Mouse (Mus musculus) neural tube, embryonic 13.5 days (tissue): ENCODE measurements around the gene 1700113H08Rik. TPM values are rescaled to one million over a fixed set of nuclear protein-coding genes. Genes with fewer than 3 reads are reported as not detected.

ENCODE experiments used
- ATAC-seq: fragments of 200-750 bp; cut with Nextera tagmentation; 2 replicates; pipeline ENCODE4 v1.8.0; 2017; ENCODE audit warnings: low read depth, mild to moderate bottlenecking, moderate TSS enrichment, moderate library complexity
- H3K27ac ChIP-seq: fragments of 300-500 bp; sonication (generic); replicated peaks from 2 replicates; pipeline ENCODE4 v1.5.1; 2015; ENCODE audit warnings: moderate library complexity, mild to moderate bottlenecking, inconsistent platforms
- H3K27me3 ChIP-seq: fragments of 300-500 bp; sonication (generic); 2 replicates; pipeline ENCODE4 v1.6.1; 2015; ENCODE audit warnings: mild to moderate bottlenecking, inconsistent platforms
- H3K36me3 ChIP-seq: fragments of 300-500 bp; sonication (generic); 2 replicates; pipeline ENCODE4 v1.6.1; 2015; ENCODE audit warnings: mild to moderate bottlenecking, inconsistent platforms
- H3K4me1 ChIP-seq: fragments of 300-500 bp; sonication (generic); replicated peaks from 2 replicates; pipeline ENCODE4 v1.6.1; 2015; ENCODE audit warnings: inconsistent platforms
- H3K4me2 ChIP-seq: fragments of 300-500 bp; sonication (generic); 2 replicates; pipeline ENCODE4 v1.6.1; 2015; ENCODE audit warnings: inconsistent platforms, mild to moderate bottlenecking, moderate library complexity
- H3K4me3 ChIP-seq: fragments of 300-500 bp; sonication (generic); 2 replicates; pipeline ENCODE4 v1.5.1; 2015; ENCODE audit warnings: mild to moderate bottlenecking, inconsistent platforms
- H3K9ac ChIP-seq: fragments of 300-500 bp; sonication (generic); 2 replicates; pipeline ENCODE4 v1.6.1; 2015; ENCODE audit warnings: moderate library complexity, mild to moderate bottlenecking, inconsistent platforms
- H3K9me3 ChIP-seq: fragments of 300-500 bp; sonication (generic); 2 replicates; pipeline ENCODE4 v1.6.1; 2016; ENCODE audit warnings: inconsistent platforms
- WGBS: fragments of 180-500 bp; shearing (Covaris S2); methylation state at CpG from one replicate; pipeline ENCODE4 v1.1.7; 2015; 5-methylcytosine and 5-hydroxymethylcytosine counted together
- polyA plus RNA-seq: library from polyadenylated mRNA; unstranded; fragments of >200 nt; fragmentation: Nextera tagmentation; extraction: Ambion mirVana; gene quantifications from 2 replicates; pipeline ENCODE4 v1.2.1, GENCODE M21; 2015

Gene 1700113H08Rik
- polyA plus RNA-seq, 1 experiment from 2014 or later, result 0.27 TPM

DNA sequence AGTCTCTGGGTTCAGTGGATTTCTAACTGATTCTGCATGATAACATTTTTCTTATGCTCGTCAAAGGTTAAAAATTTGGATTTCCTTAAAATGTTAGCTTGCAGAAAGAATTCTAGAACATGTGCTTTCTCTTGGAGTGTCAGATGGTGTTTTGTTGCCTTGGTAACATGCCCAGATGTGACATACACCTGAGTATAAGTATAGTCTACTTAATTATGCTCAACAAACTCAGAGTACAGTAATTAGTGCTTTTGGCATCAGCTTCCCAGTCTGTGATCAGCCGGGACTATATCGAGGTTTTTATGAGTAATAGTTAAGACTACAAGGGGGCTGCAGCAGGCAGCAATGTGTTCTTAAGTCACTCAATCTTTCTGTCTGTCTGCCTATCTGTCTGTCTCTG lies 53.1 kb downstream of the 1700113H08Rik start:
- Histone ChIP-seq H3K27me3 (no peaks in the 10 kb centered on the region; the same call in none of the 2 replicates), H3K4me2 (no peak overlapping the region), H3K9ac (no peak overlapping the region), H3K9me3 (no peaks in the 10 kb centered on the region), H3K36me3 (no peaks in the 10 kb centered on the region), H3K4me1 (no peaks in the 10 kb centered on the region), H3K4me3 (no peak overlapping the region), H3K27ac (no peak overlapping the region)
- ATAC-seq, result no peak
- WGBS, result 92% methylated on average over 3 of the region's 3 CpGs

DNA sequence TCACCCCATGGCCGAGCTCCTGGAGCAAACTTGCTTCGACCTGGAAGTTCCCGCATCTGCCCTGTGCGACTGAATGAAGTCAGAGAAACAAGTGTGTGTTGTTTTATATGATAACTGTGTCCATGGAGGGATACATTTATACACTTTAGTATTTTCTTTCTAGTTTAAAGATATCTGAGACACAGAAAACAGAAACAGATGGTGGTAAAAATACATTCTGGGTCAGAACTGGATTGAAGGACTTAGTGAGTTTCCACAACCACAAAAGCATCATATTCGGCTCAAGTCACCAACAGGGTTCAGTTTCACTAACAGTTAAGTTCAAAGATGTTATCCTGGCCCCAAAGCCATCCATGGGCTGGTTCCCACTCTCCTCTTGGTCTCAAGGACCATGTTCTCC lies 67.2 kb downstream of the 1700113H08Rik start:
- no peaks in the 10 kb centered on the region for H3K27me3 ChIP-seq
- 92% methylated on average over 5 of the region's 5 CpGs for WGBS
- H3K36me3 ChIP-seq, result no peaks in the 10 kb centered on the region
- no peaks in the 10 kb centered on the region for H3K4me1 ChIP-seq
- no peak for ATAC-seq
- no peak overlapping the region for H3K4me3 ChIP-seq
- H3K9ac ChIP-seq, result no peak overlapping the region
- H3K9me3 ChIP-seq, result no peaks in the 10 kb centered on the region
- H3K4me2 ChIP-seq, result no peak overlapping the region
- no peak overlapping the region for H3K27ac ChIP-seq

- Histone ChIP-seq H3K27me3 (no peaks in the 10 kb centered on the region), H3K27ac (no peak overlapping the region), H3K36me3 (no peaks in the 10 kb centered on the region), H3K4me3 (no peak overlapping the region), H3K4me2 (no peak overlapping the region), H3K9me3 (no peaks in the 10 kb centered on the region), H3K9ac (no peak overlapping the region), H3K4me1 (no peaks in the 10 kb centered on the region)
- ATAC-seq, result no peak
- 84% methylated on average over 12 of the region's 12 CpGs for WGBS
Observed at GRCm38 (mm10) chr10:87126186-87126824, 68.5 kb downstream of the 1700113H08Rik start.

- H3K4me1 ChIP-seq, result no peaks in the 10 kb centered on the region
- ATAC-seq, result no peak
Observed at GRCm38 (mm10) chr10:87151050-87151449, 93.2 kb downstream of the 1700113H08Rik start.

GRCm38 (mm10) chr10:87153731-87154505 lies 96.1 kb downstream of the 1700113H08Rik start:
- H3K4me1 ChIP-seq, result no peaks in the 10 kb centered on the region
- 79% methylated on average over 14 of the region's 14 CpGs for WGBS
- ATAC-seq, result no peak
- H3K4me3 ChIP-seq, result no peak overlapping the region
- no peak overlapping the region for H3K4me2 ChIP-seq
- no peaks in the 10 kb centered on the region for H3K36me3 ChIP-seq
- H3K9me3 ChIP-seq, result no peaks in the 10 kb centered on the region
- no peak overlapping the region for H3K27ac ChIP-seq
- no peaks in the 10 kb centered on the region for H3K27me3 ChIP-seq
- no peak overlapping the region for H3K9ac ChIP-seq

More at GRCm38 (mm10) chr10:87151050-87151449, 93.2 kb downstream of the 1700113H08Rik start:
- Histone ChIP-seq H3K9ac (no peak overlapping the region), H3K4me2 (no peak overlapping the region), H3K9me3 (no peaks in the 10 kb centered on the region), H3K27me3 (no peaks in the 10 kb centered on the region), H3K27ac (no peak overlapping the region), H3K36me3 (no peaks in the 10 kb centered on the region), H3K4me3 (no peak overlapping the region)
- 97% methylated on average over 6 of the region's 6 CpGs for WGBS

DNA sequence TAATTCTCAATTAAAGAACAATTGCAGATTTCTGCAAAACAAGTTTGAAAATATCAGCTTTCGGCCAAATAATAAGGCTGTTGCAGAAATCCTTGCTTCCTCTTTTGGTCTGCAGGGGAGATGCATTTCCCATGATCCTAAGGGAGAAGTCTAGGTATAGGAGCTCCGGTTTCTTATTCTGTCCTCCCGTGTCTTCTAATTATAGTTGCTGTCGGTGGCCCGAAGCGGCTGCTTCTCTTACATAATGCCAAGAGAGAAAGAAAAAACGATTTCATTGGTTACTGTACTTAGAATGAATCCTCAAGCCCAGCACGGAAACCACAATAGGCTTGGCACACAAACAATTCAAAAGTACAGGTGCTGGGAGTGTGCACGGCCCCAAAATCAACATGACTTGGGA lies 101.9 kb downstream of the 1700113H08Rik start:
- no peak overlapping the region for H3K4me2 ChIP-seq
- H3K27ac ChIP-seq, result no peak overlapping the region
- no peak overlapping the region for H3K9ac ChIP-seq
- no peaks in the 10 kb centered on the region for H3K27me3 ChIP-seq
- no peaks in the 10 kb centered on the region for H3K9me3 ChIP-seq
- no peaks in the 10 kb centered on the region for H3K4me1 ChIP-seq
- no peaks in the 10 kb centered on the region for H3K36me3 ChIP-seq
- 84% methylated on average over 9 of the region's 9 CpGs for WGBS
- no peak overlapping the region for H3K4me3 ChIP-seq
- no peak for ATAC-seq

GRCm38 (mm10) chr10:87196123-87196756 lies 138.4 kb downstream of the 1700113H08Rik start:
- Histone ChIP-seq H3K36me3 (no peaks in the 10 kb centered on the region), H3K9me3 (no peaks in the 10 kb centered on the region), H3K4me1 (no peaks in the 10 kb centered on the region), H3K9ac (no peak overlapping the region), H3K27ac (no peak overlapping the region), H3K4me3 (no peak overlapping the region), H3K27me3 (no peaks in the 10 kb centered on the region), H3K4me2 (no peak overlapping the region)
- no peak for ATAC-seq
- WGBS, result 62% methylated on average over 7 of the region's 7 CpGs

- no peak for ATAC-seq
- Histone ChIP-seq H3K4me1 (no peaks in the 10 kb centered on the region), H3K9ac (no peak overlapping the region), H3K4me3 (no peak overlapping the region), H3K27me3 (no peaks in the 10 kb centered on the region), H3K9me3 (no peaks in the 10 kb centered on the region), H3K36me3 (no peaks in the 10 kb centered on the region), H3K27ac (no peak overlapping the region), H3K4me2 (no peak overlapping the region)
- 92% methylated on average over 2 of the region's 2 CpGs for WGBS
Observed at GRCm38 (mm10) chr10:87198720-87199119, 140.9 kb downstream of the 1700113H08Rik start.

GRCm38 (mm10) chr10:87209466-87209865 lies 151.6 kb downstream of the 1700113H08Rik start:
- 90% methylated on average over 1 of the region's 1 CpGs for WGBS
- no peaks in the 10 kb centered on the region for H3K27me3 ChIP-seq
- no peak overlapping the region for H3K4me2 ChIP-seq
- no peak overlapping the region for H3K4me3 ChIP-seq
- ATAC-seq, result no peak
- no peak overlapping the region for H3K9ac ChIP-seq
- no peaks in the 10 kb centered on the region for H3K4me1 ChIP-seq
- H3K36me3 ChIP-seq, result no peaks in the 10 kb centered on the region
- no peaks in the 10 kb centered on the region for H3K9me3 ChIP-seq
- H3K27ac ChIP-seq, result no peak overlapping the region

DNA sequence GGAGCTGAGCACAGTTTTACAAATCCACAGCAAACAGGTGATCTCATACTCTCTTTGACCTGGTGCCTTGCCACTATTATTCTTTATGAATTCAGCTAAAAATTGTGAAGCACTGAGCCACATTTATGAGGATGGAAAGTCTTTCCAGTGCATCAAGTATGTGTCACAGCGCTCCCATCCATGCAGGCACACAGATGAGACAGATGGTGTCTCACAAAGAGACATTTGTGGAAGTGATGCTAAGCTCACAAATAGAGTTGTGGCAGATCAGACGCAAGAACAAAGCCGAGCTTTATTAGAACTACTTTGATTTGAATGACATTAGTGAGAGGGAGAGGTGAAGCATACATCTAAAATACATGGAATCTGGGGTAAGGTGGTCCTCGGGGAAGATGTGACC lies 153.2 kb downstream of the 1700113H08Rik start:
- Histone ChIP-seq H3K9ac (no peak overlapping the region), H3K4me2 (no peak overlapping the region), H3K27me3 (no peaks in the 10 kb centered on the region), H3K4me1 (no peaks in the 10 kb centered on the region), H3K9me3 (no peaks in the 10 kb centered on the region), H3K4me3 (no peak overlapping the region), H3K27ac (no peak overlapping the region), H3K36me3 (no peaks in the 10 kb centered on the region)
- WGBS, result 74% methylated on average over 4 of the region's 4 CpGs
- no peak for ATAC-seq

GRCm38 (mm10) chr10:87212854-87213253 lies 155.0 kb downstream of the 1700113H08Rik start:
- Histone ChIP-seq H3K4me3 (no peak overlapping the region), H3K36me3 (no peaks in the 10 kb centered on the region), H3K27ac (no peak overlapping the region), H3K9ac (no peak overlapping the region), H3K4me2 (no peak overlapping the region), H3K27me3 (no peaks in the 10 kb centered on the region), H3K9me3 (no peaks in the 10 kb centered on the region), H3K4me1 (no peaks in the 10 kb centered on the region)
- 83% methylated on average over 2 of the region's 2 CpGs for WGBS
- ATAC-seq, result no peak

- Histone ChIP-seq H3K4me2 (peak overlapping the region; percentile 49), H3K27me3 (no peaks in the 10 kb centered on the region), H3K9ac (peak overlapping the region; percentile 49), H3K36me3 (no peaks in the 10 kb centered on the region), H3K4me1 (peaks cover 14% of the 10 kb centered on the region), H3K4me3 (peak overlapping the region; percentile 22), H3K27ac (no peak overlapping the region), H3K9me3 (no peaks in the 10 kb centered on the region)
- peak; percentile 77 for ATAC-seq
- 21% methylated on average over 31 of the region's 31 CpGs for WGBS
Observed at GRCm38 (mm10) chr10:87230071-87230910, 172.4 kb downstream of the 1700113H08Rik start.
